In the genomic region with DNA sequence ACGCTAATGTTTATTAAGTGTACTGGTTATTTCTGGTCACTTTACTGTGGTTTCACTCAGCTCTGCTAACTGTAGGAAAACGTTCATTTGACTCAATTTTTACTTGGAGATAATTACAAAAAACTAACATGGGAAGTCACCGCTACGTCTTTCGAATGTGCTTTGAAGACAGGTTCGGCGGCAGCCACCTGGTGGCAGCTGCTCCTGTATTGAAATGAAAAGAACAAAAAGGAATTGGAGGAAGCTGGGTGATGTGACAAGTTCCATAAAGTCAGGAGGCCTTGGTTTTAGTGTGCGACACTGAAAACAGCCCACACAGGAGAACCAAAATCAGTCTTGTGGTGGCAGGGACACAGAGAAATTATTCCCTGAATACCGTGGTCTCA, we compare ENCODE assay signal across 8 mouse cellular contexts. TPM values are rescaled to one million over a fixed set of nuclear protein-coding genes. Genes with fewer than 3 reads are reported as not detected.
DNase-seq lines count a peak whose midpoint lies in the region; ATAC-seq and TF ChIP-seq lines count a peak whose summit lies in the region.

No protein-coding gene starts in this region.

- H3K36me3 ChIP-seq in kidney, embryonic 16.5 days (ENCODE audit: insufficient read depth, low read length): peaks cover 9% of the 10 kb centered on the region
- peaks cover 10% of the 10 kb centered on the region for H3K36me3 ChIP-seq in erythroblast, embryonic 14.5 days (ENCODE audit: control insufficient read depth)
- no peaks in the 10 kb centered on the region for H3K36me3 ChIP-seq in midbrain, embryonic 16.5 days (ENCODE audit: control insufficient read depth, insufficient read depth, low read length)

- H3K9ac ChIP-seq in kidney, embryonic 16.5 days (replicated peaks; ENCODE audit: low read length): peak overlapping the region; percentile 44; the same call in 1 of the 2 replicates
- H3K9ac ChIP-seq in midbrain, embryonic 16.5 days (ENCODE audit: low read depth, low read length): peak overlapping the region; percentile 40; the same call in 1 of the 2 replicates

- no peaks in the 10 kb centered on the region for H3K27me3 ChIP-seq in kidney, embryonic 16.5 days (ENCODE audit: insufficient read depth, low read length)
- H3K27me3 ChIP-seq in Patski: no peaks in the 10 kb centered on the region
- peaks cover 3% of the 10 kb centered on the region; the same call in 1 of the 2 replicates for H3K27me3 ChIP-seq in erythroblast, embryonic 14.5 days (ENCODE audit: control insufficient read depth)
- H3K27me3 ChIP-seq in midbrain, embryonic 16.5 days (ENCODE audit: control insufficient read depth, insufficient read depth, low read depth, low read length): no peaks in the 10 kb centered on the region

- peaks cover 9% of the 10 kb centered on the region; the same call in 1 of the 2 replicates for H3K9me3 ChIP-seq in kidney, embryonic 16.5 days (ENCODE audit: low read length)
- peaks cover 8% of the 10 kb centered on the region for H3K9me3 ChIP-seq in erythroblast, embryonic 14.5 days (ENCODE audit: control insufficient read depth, low read length)
- no peaks in the 10 kb centered on the region for H3K9me3 ChIP-seq in midbrain, embryonic 16.5 days (replicated peaks; ENCODE audit: control insufficient read depth, low read length, poor library complexity, severe bottlenecking)

- ATAC-seq in kidney, embryonic 16.5 days (ENCODE audit: low FRiP score, low TSS enrichment): peak; percentile 69; the same call in 1 of the 2 replicates
- ATAC-seq in Patski: peak; percentile 75
- ATAC-seq in midbrain, embryonic 16.5 days: peak; percentile 78
- no peak for ATAC-seq in monocyte, adult 5-6 weeks (replicated peaks; ENCODE audit: insufficient number of reproducible peaks, low FRiP score, low TSS enrichment, poor library complexity, severe bottlenecking)

- 0 out of 2 replicates have a peak overlapping the region, but pooled peaks have one; percentile 19 for H3K27ac ChIP-seq in kidney, embryonic 16.5 days (ENCODE audit: low read length)
- H3K27ac ChIP-seq in midbrain, embryonic 16.5 days (ENCODE audit: low read length): peak overlapping the region; percentile 35; the same call in 1 of the 2 replicates

- no peak for DNase-seq in kidney, adult 11 months
- no peak for DNase-seq in Patski (ENCODE audit: low read depth, low spot score)
- DNase-seq in kidney, postnatal 4 days: peak; percentile 60 to 74
- no peak for DNase-seq in c-Kit-positive CD71-positive TER-119-positive erythroid progenitor cells, embryonic 14.5 days (ENCODE audit: low spot score)

- in situ Hi-C loops in Patski (cut with MboI; ENCODE audit: low pct_unique_long_range_greater_than_20kb): loop anchor here (10.0 kb wide), 1 partner anchor 104 kb away; no protein-coding TSS in a partner anchor

- peak overlapping the region; percentile 54 for H3K4me2 ChIP-seq in kidney, embryonic 16.5 days (replicated peaks; ENCODE audit: low read depth, low read length)
- H3K4me2 ChIP-seq in midbrain, embryonic 16.5 days (ENCODE audit: low read length): peak overlapping the region; percentile 45

- POLR2A ChIA-PET in Patski (lab: Charles Lee): interaction anchor here (1.2 kb wide), 1 partner anchor 174 kb away, joined by 3 read pairs; no protein-coding TSS in a partner anchor

- 5% methylated on average over 9 of the region's 9 CpGs for WGBS in kidney, embryonic 16.5 days
- 2% methylated on average over 9 of the region's 9 CpGs for WGBS in midbrain, embryonic 16.5 days

- CTCF ChIA-PET in Patski (lab: Charles Lee): interaction anchor here (0.7 to 2.9 kb wide), 8 partner anchors 8 to 42 kb away, joined by 3 to 17 read pairs (median 4); no protein-coding TSS in a partner anchor

- peak overlapping the region; percentile 61 for H3K4me3 ChIP-seq in kidney, embryonic 16.5 days (ENCODE audit: low read length)
- peak overlapping the region; percentile 83 for H3K4me3 ChIP-seq in erythroblast, embryonic 14.5 days (replicated peaks)
- H3K4me3 ChIP-seq in midbrain, embryonic 16.5 days (ENCODE audit: low read depth, low read length): peak overlapping the region; percentile 46

- H3K4me1 ChIP-seq in kidney, embryonic 16.5 days (ENCODE audit: insufficient read depth, low read length): peaks cover 6% of the 10 kb centered on the region
- peaks cover 24% of the 10 kb centered on the region for H3K4me1 ChIP-seq in erythroblast, embryonic 14.5 days (ENCODE audit: control insufficient read depth)
- no peaks in the 10 kb centered on the region for H3K4me1 ChIP-seq in midbrain, embryonic 16.5 days (ENCODE audit: control insufficient read depth, insufficient read depth, low read length)

- TF ChIP-seq CTCF in Patski (IDR thresholded peaks at IDR 0.05): peak; percentile 72

RNA-seq across cellular contexts. Expression of a gene that starts 0.4 kb away (rescaled TPM):
- polyA plus RNA-seq in kidney, embryonic 16.5 days (2015; fragmentation: Nextera tagmentation; extraction: Ambion mirVana): 3.3 and 3.9 TPM in 2 replicates
- polyA plus RNA-seq in Patski (2021): 3.6 TPM
- 0.04 TPM in 1 of 2 replicates, not detected in the other for polyA plus RNA-seq in erythroblast, embryonic 14.5 days (2012)
- 0.95 and 1.5 TPM in 2 replicates for polyA plus RNA-seq in midbrain, embryonic 16.5 days (2015; fragmentation: Nextera tagmentation; extraction: Ambion mirVana)
- 1.7 to 9.0 TPM (median 2.1 TPM) in 3 replicates for total RNA-seq in monocyte, adult 5-6 weeks (2017)

RNA-seq across cellular contexts. Expression of a gene that starts 7.2 kb away (rescaled TPM):
- 0.22 and 0.40 TPM in 2 replicates for polyA plus RNA-seq in kidney, embryonic 16.5 days (2015; fragmentation: Nextera tagmentation; extraction: Ambion mirVana)
- 1.1 TPM for polyA plus RNA-seq in Patski (2021)
- not detected in 2 replicates for polyA plus RNA-seq in erythroblast, embryonic 14.5 days (2012)
- polyA plus RNA-seq in midbrain, embryonic 16.5 days (2015; fragmentation: Nextera tagmentation; extraction: Ambion mirVana): not detected in 2 replicates
- 0.19 TPM in 2 of 3 replicates, not detected in the other for total RNA-seq in monocyte, adult 5-6 weeks (2017)

RNA-seq across cellular contexts. Expression of a gene that starts 11.0 kb away (rescaled TPM):
- 5.1 and 5.8 TPM in 2 replicates for polyA plus RNA-seq in kidney, embryonic 16.5 days (2015; fragmentation: Nextera tagmentation; extraction: Ambion mirVana)
- polyA plus RNA-seq in Patski (2021): 2.2 TPM
- polyA plus RNA-seq in erythroblast, embryonic 14.5 days (2012): not detected in 2 replicates
- polyA plus RNA-seq in midbrain, embryonic 16.5 days (2015; fragmentation: Nextera tagmentation; extraction: Ambion mirVana): 9.9 and 10.8 TPM in 2 replicates
- total RNA-seq in monocyte, adult 5-6 weeks (2017): 0.48 TPM in 1 of 3 replicates, not detected in the others

RNA-seq across cellular contexts. Expression of a gene that starts 12.6 kb away (rescaled TPM):
- 2.1 and 2.7 TPM in 2 replicates for polyA plus RNA-seq in kidney, embryonic 16.5 days (2015; fragmentation: Nextera tagmentation; extraction: Ambion mirVana)
- 4.9 TPM for polyA plus RNA-seq in Patski (2021)
- polyA plus RNA-seq in erythroblast, embryonic 14.5 days (2012): not detected in 2 replicates
- polyA plus RNA-seq in midbrain, embryonic 16.5 days (2015; fragmentation: Nextera tagmentation; extraction: Ambion mirVana): 4.5 and 4.9 TPM in 2 replicates
- total RNA-seq in monocyte, adult 5-6 weeks (2017): 1.7 to 5.2 TPM (median 2.8 TPM) in 3 replicates

RNA-seq across cellular contexts. Expression of a gene that starts 47.8 kb away (rescaled TPM):
- 3.6 and 3.9 TPM in 2 replicates for polyA plus RNA-seq in kidney, embryonic 16.5 days (2015; fragmentation: Nextera tagmentation; extraction: Ambion mirVana)
- 1.5 TPM for polyA plus RNA-seq in Patski (2021)
- polyA plus RNA-seq in erythroblast, embryonic 14.5 days (2012): 0.01 TPM in 1 of 2 replicates, not detected in the other
- polyA plus RNA-seq in midbrain, embryonic 16.5 days (2015; fragmentation: Nextera tagmentation; extraction: Ambion mirVana): 7.8 and 7.9 TPM in 2 replicates
- total RNA-seq in monocyte, adult 5-6 weeks (2017): 3.7 to 8.8 TPM (median 4.7 TPM) in 3 replicates

Comparison
In these comparisons a context has a peak if more than half of its experiments do, and no peak if none do; other contexts are left out.
1. DNase-seq: peak in kidney, postnatal 4 days (2 of 2); none in kidney, adult 11 months (single experiment), Patski (single experiment) and c-Kit-positive CD71-positive TER-119-positive erythroid progenitor cells, embryonic 14.5 days (single experiment).
2. Peak in every context shown above with its lines, with median percentiles within 50 percentile points of each other: H3K4me3 ChIP-seq.